Mouse (Mus musculus): ENCODE data around the gene Tenm2.

The Tenm2 gene

DNA sequence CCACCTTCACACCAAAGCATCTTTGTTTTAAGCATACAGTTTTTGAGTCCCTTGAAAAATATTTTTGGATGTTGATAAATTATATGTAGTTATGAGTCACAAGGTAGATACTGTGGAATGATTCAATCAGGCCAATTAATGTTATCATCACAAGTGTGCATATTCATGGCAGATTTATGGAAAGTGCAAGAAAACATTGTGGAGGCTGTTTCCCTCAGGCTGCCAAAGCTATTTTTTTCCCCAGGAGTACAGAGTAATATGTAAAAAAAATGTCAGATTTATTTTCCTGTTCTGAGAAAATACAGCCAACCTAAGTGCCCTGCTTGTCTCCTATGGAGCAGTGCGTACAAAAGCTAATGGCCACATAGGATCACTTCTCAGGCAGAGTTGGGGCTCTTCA, 882.5 kb downstream of the Tenm2 start:
- in situ Hi-C loops (cut with MboI; ENCODE audit: low pct_unique_long_range_greater_than_20kb in 1 of 2, low sequenced_read_pairs in 2 of 2, unreplicated experiment in 1 of 2): no loop called here

DNA sequence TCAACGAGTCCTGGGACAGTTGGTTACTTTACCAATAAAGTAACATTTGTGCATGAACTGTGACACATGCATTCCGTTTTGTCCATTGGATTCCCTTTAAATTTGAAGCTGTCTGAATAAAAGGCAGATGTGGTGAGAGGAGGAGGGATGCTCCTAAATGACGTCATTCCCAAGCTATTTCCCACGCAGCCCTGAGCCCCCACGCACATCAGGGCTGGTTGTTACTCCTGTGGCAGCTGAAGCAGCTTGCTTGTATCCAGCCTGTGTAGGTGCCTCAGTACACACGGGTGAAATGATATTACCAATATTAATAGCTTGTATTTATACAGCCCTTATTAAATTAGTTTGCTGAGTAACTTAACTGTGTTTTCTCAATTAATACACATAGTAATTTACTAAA, 884.0 kb downstream of the Tenm2 start:
- in situ Hi-C loops (cut with MboI; ENCODE audit: low pct_unique_long_range_greater_than_20kb in 1 of 2, low sequenced_read_pairs in 2 of 2, unreplicated experiment in 1 of 2): no loop called here

DNA sequence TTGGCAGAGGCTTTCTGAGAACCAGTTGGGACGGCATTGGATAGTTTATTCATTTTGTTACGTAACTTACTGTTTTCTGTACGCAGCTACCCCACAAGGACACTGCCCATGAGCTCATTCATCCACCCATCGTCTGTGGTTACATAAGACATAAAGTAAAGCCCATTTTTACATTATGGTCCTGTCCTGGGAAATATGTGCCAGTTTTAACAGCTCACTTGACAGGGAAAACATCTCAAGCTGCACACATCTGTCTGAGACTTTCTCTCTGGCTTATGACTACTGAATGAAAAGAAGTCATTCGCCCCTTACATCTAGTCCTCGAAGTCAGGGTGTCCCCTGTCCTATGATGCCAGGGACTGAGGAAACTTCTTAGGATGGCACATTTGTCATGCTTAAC, 884.4 kb downstream of the Tenm2 start:
- in situ Hi-C loops (cut with MboI; ENCODE audit: low pct_unique_long_range_greater_than_20kb in 1 of 2, low sequenced_read_pairs in 2 of 2, unreplicated experiment in 1 of 2): no loop called here

DNA sequence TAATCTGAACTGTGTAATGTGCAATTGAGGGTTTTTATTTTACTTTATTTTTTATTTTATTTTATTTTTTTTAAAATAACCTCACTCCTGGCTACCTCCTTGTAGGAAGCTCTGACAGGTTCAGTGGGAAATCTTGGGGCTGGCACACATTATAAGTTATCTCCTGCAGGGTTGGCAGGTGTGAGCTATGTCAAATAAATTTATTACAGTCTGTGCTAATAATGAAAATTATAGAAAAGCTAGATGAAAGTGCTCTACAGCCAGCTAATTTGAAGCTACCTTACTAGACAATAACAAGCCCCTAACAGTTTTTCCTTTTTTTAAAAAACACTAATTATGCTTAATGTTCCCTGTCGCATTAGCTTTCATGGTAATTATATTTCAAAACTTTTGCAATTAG, 885.5 kb downstream of the Tenm2 start:
- in situ Hi-C loops (cut with MboI; ENCODE audit: low pct_unique_long_range_greater_than_20kb in 1 of 2, low sequenced_read_pairs in 2 of 2, unreplicated experiment in 1 of 2): no loop called here

DNA sequence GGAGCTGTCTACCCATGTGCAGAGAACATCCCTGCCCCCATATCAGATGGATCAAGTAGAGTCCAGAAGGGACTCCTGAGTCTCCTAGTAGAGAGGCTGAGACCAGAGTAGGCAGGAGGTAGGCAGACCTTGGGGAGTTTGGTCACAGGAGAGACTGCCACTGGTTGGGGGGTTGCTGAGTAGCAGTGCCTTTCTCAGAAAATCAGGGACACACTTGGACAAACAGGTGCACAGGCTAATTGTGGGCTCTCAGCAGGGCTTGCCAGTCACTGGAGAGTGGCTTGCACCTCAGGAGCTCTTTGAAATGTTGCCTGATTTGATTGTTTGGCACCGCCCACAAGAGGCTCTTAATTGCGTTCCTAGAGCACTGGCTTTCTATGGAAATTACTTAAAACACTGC, 885.9 kb downstream of the Tenm2 start:
- in situ Hi-C loops (cut with MboI; ENCODE audit: low pct_unique_long_range_greater_than_20kb in 1 of 2, low sequenced_read_pairs in 2 of 2, unreplicated experiment in 1 of 2): no loop called here

DNA sequence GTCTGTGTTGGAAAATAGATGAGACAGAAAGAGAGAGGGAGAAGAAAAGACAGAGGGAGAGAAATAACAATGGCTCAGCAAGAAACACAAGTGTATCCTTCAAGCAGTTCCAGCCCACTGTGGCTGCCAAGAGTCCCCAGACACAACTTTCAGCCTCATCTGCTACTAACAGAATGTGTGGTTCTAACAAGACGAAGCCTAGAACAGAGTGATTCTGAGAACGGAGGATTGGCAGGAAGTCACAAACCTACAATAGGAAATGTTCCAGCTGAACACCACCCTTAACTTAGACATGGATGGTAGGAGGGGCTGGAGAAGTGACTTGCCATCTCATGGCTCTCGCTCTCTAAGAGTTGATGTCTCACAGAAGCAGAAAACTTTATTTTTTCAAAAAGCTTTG, 894.0 kb downstream of the Tenm2 start:
- in situ Hi-C loops (cut with MboI; ENCODE audit: low pct_unique_long_range_greater_than_20kb in 1 of 2, low sequenced_read_pairs in 2 of 2, unreplicated experiment in 1 of 2): no loop called here

DNA sequence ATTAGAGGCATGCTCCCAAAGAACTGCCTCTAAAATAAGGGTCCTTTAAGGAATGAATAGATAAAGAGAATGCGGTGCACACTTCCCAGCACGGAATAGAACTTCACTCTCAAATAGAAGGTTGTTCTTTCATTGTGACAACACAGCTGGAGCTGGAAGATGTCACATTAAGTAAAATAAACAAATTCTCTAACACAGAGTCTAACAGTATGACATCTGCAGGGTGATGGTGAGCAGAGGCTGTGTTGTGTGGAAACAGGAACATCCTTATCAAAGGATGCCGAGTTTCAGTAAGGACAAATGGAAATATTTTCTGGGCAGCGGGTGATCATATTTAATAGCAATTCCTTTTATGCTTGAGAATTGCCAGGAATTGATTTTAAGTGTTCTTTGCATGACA, 897.3 kb downstream of the Tenm2 start:
- in situ Hi-C loops (cut with MboI; ENCODE audit: low pct_unique_long_range_greater_than_20kb in 1 of 2, low sequenced_read_pairs in 2 of 2, unreplicated experiment in 1 of 2): no loop called here

DNA sequence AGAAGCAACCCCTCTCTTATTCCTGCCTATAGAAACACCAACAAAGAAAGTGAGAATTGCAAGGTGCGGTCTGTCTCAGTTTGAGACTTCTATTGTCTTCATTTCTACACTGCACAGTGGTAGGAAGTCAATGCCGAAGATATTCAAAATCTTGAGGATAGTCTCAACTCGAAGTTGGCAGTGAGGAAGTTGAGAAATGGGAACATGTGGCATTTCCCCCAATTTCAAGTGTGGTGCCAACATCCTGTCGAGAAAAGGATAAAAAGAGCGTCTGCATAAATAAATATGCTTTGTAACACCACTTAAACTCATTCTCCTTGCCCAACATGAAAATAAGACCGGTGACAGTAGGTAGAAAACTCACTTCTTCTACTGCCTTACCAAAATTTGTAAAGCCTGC, 898.7 kb downstream of the Tenm2 start:
- in situ Hi-C loops (cut with MboI; ENCODE audit: low pct_unique_long_range_greater_than_20kb in 1 of 2, low sequenced_read_pairs in 2 of 2, unreplicated experiment in 1 of 2): no loop called here

DNA sequence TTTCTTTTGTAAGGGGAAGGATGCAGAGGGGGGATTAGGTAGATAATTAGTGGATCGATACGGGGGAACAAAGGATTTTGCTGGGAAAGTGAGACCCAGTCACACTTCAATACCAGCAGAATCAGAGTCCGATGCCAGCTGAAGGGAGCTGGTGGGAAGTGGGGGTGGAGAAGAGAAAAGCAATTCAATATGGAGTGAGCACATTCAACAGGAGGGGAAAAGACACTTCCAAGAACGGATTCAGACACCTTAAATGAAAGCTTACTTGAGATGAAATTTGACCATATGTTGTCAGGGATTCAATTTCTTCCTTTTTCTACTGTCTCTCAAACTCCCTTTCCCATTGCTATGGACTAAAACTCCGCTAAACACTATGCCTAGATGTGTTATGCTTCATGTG, 900.6 kb downstream of the Tenm2 start:
- in situ Hi-C loops (cut with MboI; ENCODE audit: low pct_unique_long_range_greater_than_20kb in 1 of 2, low sequenced_read_pairs in 2 of 2, unreplicated experiment in 1 of 2): no loop called here

DNA sequence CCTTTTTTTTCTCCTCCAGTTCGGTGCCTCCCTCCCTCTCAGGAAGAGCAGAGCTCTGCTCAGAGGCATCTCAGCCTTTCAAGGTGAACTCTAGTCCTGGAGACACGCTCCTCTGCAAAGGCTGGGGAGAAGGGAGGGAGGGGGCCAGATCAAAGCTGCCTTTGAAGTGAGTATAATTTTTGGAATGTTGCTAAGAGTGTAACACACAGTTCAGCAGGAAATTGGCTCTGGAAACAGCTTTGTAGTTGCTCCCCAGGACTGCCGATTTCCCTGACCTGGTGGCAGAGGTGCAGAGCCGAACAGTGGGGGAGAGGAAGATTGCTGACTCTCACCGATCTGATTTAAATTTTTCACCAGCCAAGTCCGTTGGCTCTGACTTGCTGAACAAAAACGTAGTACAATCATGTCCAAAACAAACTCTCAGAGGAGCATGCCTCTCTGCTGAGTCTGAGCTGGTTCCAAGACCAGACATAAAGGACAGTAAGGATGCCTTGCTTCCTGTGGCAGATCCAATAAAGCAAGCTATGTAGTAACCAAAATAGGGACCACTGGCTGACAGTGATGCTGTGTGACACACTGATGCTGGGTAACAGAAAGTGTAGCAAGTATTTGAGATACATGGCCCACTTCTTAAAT, 901.5 kb downstream of the Tenm2 start:
- in situ Hi-C loops (cut with MboI; ENCODE audit: low pct_unique_long_range_greater_than_20kb in 1 of 2, low sequenced_read_pairs in 2 of 2, unreplicated experiment in 1 of 2): no loop called here

DNA sequence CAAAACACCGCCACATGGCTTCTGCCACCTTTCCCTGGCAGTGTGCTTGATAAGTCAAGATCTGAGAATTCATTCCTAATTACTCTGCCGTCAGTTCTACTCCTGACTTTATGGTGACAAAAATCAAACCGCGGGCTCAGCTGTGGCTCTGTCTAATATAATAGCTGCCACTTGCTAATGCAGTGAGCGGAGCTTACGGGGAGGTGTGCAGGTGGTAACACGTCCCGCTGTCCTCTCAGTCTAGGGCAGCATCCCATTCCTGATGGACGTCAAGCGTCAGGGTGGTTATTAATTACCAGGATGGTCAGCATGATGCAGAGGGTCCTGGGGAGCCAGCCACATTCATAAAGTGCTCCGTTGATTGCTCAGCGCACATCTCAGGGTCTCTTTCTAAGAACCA, 903.5 kb downstream of the Tenm2 start:
- in situ Hi-C loops (cut with MboI; ENCODE audit: low pct_unique_long_range_greater_than_20kb in 1 of 2, low sequenced_read_pairs in 2 of 2, unreplicated experiment in 1 of 2): no loop called here

DNA sequence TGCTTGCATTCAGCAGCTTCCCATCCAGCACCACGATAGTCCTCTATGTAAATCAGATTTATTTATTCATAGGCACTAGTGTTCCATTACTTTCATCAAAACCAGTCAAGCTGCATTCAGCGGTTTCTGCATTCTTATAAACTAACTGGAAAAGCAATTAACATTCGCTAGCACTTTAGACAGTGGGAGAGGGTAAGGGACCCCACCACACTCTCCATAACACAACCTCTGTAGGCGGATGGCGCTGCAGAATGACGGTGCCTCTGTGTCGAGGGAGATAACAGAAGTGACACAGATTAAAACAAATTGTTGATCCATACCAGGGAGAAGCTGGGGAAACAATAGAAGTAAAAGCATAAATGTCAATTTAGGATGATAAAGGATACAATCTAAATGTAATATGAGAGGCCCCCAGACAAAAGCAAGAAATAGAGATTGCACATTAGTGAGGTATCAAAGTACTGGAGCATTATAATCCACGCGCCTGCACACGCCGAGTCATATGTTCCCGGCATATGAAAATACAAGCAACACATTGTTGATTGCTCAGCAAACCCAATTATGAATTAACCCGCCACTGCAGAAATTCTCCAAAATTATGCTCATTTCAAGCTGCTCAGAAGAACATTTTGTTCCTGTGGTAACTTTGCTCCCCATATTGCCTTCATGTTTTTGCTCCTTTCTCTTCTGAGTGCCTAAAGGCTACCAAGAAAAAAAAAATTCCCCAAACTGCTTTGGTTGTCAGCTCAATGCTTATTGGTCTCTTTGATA, 904.2 kb downstream of the Tenm2 start:
- in situ Hi-C loops (cut with MboI; ENCODE audit: low pct_unique_long_range_greater_than_20kb in 1 of 2, low sequenced_read_pairs in 2 of 2, unreplicated experiment in 1 of 2): no loop called here

DNA sequence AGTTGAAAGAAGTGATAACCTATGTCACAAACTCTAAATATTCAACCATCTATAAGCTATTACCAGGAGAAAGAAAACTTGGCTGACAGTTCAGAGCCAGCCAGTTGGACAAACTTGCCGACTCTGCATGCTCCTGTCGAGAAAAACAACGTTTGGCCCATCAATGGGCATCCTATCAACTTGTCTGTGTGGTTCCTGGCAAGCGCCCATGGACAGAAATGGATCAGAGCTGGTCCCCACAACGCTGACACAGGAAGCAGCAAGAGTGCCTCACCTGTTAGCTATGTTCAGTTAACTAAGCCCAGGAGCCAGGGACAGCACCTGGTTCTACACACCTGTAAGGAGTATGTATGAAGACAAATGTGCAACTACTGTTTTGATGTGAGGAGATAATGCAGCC, 908.5 kb downstream of the Tenm2 start:
- in situ Hi-C loops (cut with MboI; ENCODE audit: low pct_unique_long_range_greater_than_20kb in 1 of 2, low sequenced_read_pairs in 2 of 2, unreplicated experiment in 1 of 2): no loop called here

DNA sequence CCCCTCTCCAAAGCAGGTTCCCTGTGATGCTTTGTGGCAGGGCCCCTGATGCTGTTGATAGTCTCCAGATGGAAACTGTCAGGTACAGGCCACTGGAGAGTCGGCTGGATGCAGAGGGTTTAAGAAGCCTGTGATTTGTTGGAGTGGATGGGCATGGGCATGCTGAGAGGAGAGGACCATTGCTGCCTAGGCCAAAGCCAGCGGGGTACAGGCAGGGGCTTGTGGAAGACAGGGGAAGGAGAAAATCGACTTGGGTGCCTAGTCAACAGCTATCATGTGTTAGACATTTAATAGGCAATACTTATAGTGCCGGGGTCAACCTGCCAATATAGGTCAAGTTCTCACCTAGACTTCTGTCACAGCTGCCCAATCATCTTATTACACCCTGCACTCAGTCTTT, 926.4 kb downstream of the Tenm2 start:
- in situ Hi-C loops (cut with MboI; ENCODE audit: low pct_unique_long_range_greater_than_20kb in 1 of 2, low sequenced_read_pairs in 2 of 2, unreplicated experiment in 1 of 2): no loop called here

DNA sequence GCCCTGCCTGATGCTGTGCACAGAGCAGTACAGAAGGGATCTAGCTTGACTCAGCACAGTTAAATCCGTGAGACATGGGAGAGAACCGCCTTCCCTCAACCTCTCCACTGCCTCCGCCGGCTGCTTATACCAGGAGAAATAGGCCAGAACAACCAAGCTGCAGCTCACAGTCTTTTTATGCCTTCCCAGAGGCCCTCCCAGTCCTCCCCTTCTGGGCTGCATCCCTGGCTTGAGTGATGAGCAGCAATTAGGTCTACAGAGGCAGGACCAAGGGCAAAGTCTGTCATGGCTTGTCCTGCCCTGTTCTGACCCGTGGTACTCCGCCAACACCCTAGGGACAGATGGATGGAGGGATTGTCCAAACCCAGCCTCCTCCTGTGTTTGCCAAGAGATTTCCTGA, 928.5 kb downstream of the Tenm2 start:
- in situ Hi-C loops (cut with MboI; ENCODE audit: low pct_unique_long_range_greater_than_20kb in 1 of 2, low sequenced_read_pairs in 2 of 2, unreplicated experiment in 1 of 2): no loop called here

DNA sequence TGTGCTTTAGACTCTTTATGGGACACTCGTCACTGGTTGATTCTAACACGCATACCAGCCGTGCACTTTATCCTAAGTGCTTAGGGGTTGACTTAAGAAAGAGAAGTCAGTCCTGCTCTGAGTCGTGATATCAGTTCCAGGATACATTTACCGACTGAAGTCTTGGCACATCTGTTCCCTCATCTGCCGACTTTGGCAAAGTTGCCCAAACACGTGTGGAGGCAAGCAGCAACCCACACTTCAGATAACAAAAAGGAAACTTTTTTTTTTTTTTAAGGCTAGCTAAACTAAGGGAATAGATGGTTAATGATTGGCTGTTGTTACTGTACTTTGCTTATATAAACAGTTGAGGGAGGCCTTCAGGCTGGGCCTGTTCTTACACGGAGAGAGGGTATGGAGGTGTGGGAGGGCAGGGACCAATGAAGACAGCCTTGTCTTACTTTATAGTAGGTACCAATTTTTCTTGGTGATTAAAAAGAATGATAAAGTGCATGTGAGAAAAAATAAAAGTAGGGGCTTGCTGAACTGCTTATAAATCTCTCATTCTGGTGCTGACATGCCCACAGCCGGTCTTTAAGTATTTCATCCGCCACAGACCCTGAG, 930.3 kb downstream of the Tenm2 start:
- in situ Hi-C loops (cut with MboI; ENCODE audit: low pct_unique_long_range_greater_than_20kb in 1 of 2, low sequenced_read_pairs in 2 of 2, unreplicated experiment in 1 of 2): no loop called here

DNA sequence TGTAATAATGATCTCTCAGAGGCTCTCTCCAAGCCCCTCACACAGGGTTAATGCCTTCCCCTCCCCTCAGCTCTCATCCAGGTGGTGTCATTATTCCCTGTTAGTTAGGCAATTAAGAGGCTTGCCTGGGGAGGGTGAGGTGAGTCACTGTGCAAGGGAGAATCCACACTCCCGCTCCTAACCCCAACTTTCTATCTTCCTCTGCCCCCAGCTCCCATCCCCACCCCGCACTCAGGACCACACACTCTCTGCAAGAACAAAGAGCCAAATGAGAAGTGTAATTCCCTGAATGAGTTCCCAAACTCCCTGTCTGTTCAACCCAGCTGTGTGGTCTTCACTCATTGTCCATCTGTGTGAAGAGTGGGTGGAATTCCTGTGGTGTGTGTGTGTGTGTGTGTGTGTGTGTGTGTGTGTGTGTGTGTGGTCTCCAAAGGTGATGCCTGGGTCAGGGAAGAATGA, 932.8 kb downstream of the Tenm2 start:
- in situ Hi-C loops (cut with MboI; ENCODE audit: low pct_unique_long_range_greater_than_20kb in 1 of 2, low sequenced_read_pairs in 2 of 2, unreplicated experiment in 1 of 2): no loop called here

DNA sequence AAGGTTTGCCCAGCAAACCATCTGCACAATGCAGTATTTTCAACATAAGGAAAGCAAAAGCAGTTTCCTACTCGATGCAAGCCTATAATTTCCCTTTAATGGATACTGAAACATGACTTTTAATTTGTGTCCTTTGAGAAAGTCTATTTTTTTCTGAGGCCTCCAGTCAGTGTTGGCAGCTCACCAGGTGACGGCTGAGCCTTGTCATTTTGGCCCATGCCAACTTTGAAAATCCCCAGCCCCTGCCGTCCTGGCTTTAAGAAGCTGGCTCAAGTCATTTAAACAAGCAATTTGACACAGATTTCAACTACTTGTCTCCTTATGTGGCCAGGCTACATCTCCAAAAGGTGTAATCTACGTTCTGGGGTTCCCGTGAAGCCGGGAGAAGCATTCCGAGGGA, 933.7 kb downstream of the Tenm2 start:
- in situ Hi-C loops (cut with MboI; ENCODE audit: low pct_unique_long_range_greater_than_20kb in 1 of 2, low sequenced_read_pairs in 2 of 2, unreplicated experiment in 1 of 2): no loop called here

DNA sequence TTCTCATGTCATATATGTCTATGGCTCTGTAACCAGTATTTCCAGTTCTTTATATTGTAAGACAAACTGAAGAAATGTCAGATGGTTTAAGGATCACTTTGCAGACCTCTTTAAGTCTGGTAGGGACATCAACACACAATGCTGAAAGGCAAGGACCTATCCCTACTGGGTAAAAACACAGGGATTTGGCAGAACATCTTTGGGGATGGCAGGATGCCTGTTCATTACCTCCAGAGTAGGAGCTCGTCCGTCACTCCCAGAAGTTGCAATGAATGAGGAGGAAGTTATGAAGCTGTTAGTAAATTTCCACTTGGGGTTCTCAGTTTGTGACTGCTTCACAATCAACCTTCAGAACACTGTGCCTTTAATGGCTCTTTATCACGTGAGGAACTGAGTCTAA, 939.2 kb downstream of the Tenm2 start:
- in situ Hi-C loops (cut with MboI; ENCODE audit: low pct_unique_long_range_greater_than_20kb in 1 of 2, low sequenced_read_pairs in 2 of 2, unreplicated experiment in 1 of 2): no loop called here

DNA sequence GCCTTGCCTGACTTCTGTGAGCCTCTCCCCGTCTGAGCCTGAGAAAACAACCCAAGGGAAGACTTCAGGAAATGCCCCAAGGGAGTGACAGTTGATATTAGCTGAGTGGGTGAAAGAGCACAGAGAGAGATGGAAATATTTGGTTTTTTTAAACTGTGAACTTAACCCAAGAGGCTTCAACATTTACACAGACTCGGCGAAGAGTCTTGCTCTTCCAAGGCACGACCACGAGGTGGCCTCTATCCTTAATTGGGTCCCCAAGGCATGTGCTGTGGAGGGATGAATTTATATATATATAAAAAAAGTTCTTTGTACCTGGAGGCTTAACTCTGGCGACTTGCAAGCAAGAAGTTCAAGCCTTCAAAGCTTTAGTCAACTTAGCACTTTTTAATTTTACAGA, 943.6 kb downstream of the Tenm2 start:
- in situ Hi-C loops (cut with MboI; ENCODE audit: low pct_unique_long_range_greater_than_20kb in 1 of 2, low sequenced_read_pairs in 2 of 2, unreplicated experiment in 1 of 2): no loop called here
